Mouse (Mus musculus): ENCODE results near the gene Wscd1.

Wscd1 gene

DNA sequence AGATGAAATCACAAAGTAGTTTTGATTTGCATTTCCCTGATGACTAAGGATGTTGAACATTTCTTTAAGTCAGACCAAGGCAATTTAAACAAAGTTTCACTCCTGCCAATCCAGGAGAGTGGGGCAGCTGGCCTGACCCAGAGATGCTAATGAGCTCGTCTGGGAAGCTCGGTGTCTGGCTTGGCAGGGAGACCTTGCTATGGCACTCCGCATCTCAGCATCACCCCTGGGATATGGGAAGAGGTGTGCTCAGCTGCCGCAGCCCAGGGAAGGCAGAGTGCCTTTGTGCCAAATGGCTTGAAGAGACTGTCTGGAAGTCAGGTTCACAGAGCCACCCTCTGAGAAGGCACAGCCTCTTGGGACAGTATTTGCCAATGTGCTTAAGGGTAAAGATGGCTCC, 75.3 kb downstream of the Wscd1 start:
- no peak for DNase-seq (ENCODE audit: low spot score in 2 of 2)

Measured in urinary bladder, adult 18-20 months (tissue).